Mouse (Mus musculus) c-Kit-positive CD71-negative TER-119-negative erythroid progenitor cells, embryonic 14.5 days (primary cell): ENCODE results near the gene Rpa1.
"Not testable (repeated sequence)": the region's sequence is repeated elsewhere in the genome, so short reads cannot be mapped to it uniquely, and the experiment has no call there.

ENCODE experiments used
- DNase-seq: peaks from one replicate; pipeline ENCODE4 v3.0.0-alpha.2; 2013; ENCODE audit warnings: low read depth

Gene Rpa1

DNA sequence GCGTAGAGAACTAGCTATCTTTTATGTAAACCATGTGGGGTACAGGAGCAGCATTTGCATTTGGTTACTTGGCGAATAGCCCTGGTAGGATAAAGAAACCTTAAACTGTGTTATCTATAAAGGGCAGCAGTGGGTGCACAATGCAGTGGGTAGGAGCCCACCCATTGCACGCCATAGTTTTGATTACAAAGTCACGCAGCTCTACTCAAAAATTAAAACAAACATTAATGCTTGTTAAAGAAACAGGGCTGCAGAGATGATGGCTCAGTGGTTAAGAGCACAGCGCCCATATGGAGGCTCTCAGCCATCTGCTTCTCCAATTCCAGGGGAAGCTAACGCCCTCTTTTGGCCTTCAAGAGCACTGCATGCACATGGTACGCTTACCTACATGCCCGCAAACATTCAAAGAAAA lies 24.8 kb downstream of the Rpa1 start:
- DNase-seq, result no peak

DNA sequence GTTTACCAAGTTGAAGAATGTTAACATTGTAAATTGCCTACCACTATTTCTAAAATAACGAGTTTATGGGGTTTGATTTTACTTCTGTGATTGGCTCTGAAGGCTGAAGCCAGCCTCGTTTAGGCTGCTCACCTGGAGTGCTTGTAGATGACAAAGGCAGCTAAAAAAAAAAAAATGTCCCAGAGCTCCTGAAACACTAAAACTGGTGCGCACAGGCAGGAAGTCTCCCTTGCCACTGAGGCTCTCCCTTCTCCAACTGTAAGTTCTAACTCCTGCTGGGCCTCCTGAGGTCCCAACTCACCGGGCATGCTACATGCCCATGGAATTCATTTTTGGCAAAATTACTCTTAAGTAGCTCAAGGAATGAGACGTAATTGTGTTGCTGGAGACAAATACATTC lies 28.9 kb downstream of the Rpa1 start:
- DNase-seq, result no peak

DNA sequence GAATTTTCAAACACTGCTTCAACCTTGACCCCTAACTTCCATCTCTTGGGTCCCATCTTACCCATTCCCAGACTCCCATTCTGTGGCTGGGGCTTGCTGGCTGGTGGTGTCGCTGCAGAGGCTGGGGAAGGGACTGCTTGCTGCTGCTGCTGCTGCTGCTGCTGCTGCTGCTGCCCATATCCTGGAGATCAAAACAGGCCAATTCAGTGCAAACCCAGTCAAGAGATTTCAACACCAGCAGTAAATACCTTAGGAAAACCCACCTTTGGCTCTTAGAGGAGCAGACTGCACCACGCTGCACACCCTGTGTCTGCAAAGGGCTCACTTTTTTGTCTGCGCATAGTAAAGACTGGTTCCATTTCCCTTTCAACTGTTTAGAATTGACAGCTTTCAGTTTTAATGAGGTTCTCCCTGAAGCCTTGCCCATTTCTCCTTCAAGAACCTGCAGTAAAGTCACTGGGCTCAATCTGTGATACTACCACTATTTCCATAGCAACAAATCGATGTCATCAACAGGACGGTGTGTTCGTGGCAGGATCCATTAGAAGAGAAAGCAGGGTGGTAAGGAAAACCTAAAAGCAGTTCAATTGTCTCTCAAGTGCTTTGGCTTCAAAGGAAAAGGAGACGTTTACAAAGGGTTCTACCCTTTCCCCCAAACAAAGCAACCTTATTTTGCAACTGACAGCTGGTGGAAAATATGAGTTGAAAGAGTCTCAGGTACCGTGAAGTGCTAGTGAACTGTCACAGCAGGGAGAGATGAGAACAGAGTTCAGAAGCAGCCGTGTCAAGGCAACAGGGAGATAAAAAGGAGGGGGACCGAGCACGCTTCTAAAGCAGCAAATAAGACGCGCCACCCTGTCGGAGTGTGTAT lies 29.5 kb downstream of the Rpa1 start:
- DNase-seq, result no peak

DNA sequence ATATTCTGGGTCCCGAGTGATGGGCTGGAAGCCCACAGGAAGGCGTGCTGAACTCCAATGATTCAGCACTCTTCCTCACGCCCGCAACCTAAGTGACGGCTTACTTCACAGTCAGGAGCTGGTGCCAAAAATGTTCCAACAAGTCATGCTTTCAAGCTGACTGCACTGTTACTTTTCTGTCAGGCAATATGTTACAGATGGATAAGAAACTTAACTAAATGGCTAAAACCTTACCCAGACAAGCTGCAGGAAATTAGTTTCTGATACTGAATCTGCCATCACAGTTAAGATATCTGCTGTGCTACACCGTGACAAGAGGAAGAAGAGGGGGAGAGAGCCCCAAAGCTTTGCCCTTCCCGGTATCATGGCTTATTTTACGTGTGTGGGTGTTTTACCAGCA lies 34.3 kb downstream of the Rpa1 start:
- no peak for DNase-seq

DNA sequence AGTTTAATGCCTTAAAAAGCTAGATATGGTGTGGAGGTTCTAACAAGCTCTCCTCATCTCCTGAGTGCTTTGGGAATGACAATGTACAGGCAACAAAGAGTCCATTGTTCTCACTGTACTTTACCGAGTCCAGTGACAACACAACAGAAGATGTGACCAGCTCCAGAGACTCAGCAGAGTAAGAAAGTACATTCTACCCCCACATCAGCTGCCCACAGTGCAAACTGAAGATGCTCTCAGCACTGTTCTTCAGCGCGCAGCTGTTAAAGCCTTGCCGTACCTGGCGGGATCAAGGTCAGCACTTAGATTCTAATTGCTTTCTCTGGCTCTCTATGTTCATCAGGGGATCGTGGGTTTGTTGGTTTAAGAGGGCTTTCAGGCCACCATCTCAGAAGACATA lies 36.4 kb downstream of the Rpa1 start:
- DNase-seq, result no peak

DNA sequence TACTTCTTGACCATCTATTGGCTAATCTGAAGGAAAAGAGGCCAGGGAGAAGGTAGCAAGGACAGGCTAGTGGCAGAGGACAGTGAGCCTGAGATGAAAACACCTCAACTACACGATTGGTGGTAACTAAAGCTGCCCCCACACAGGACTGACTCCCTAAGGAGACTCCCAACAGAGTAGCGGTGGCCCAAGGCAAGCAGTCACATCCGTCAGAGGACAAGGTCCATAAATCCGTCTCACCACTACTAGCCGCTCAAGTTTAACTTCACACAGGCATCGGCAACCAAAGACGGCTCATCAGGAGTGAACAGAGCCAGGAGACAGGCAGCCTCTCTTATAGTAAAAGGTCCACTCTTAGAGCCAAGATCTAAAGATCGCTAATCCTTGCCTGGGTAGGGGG lies 37.3 kb downstream of the Rpa1 start:
- DNase-seq, result no peak

DNA sequence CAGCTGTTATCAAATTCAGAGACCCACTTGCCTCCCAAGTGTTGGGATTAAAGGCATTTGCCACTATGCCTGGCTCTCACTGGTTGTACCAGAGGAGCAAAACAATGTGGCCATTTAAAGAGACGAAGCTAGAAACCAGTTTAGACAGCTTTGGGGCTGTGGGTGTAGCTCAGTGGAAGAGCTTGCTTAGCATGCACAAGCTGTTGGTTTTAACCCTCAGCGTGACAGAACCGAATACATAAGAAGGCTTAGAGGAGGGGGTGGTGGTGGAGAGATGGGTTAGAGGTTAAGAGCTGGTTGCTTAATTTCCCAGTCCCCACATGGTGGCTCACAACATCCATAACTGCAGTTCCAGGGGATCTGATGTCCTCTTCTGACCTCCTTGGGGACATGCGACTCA lies 39.5 kb downstream of the Rpa1 start:
- no peak for DNase-seq

DNA sequence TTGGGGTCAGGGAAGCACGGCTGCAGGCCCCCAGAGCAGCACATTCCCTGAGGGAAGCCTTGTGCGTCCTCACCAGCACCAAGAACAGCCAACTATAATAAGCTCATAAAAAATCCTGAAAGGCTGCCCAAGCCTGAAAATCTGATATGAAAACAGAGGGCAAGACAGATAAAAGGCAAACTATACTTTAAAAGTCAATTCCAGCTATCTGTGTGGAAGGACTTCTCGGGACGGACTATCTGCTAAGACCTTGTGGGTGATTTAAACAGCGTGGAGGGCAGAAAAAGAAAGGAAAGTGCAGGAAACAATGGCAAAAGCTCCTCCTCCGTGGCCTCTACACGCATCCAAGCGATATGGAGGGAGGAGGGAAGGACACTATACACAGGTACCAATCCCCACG lies 43.3 kb downstream of the Rpa1 start:
- DNase-seq, result no peak

DNA sequence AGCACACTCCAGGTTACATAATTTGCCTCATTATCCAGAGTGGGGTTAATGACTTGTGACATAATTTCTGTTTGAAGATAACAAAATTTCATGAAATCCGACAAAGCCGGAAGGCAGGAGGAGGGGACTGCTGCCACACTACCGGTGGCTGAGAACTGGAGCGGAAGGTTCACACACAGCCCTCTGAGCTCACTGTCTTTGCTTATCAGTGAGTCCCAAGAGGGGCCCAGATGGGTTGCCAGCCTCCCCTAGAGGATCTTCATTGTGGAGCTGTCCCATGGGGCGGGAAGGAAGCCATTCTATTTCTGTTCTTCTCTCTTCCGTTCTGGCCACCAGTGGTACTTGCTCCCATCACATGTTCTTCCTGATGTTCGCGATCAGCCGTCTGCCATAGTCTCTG lies 47.2 kb downstream of the Rpa1 start:
- no peak for DNase-seq

DNA sequence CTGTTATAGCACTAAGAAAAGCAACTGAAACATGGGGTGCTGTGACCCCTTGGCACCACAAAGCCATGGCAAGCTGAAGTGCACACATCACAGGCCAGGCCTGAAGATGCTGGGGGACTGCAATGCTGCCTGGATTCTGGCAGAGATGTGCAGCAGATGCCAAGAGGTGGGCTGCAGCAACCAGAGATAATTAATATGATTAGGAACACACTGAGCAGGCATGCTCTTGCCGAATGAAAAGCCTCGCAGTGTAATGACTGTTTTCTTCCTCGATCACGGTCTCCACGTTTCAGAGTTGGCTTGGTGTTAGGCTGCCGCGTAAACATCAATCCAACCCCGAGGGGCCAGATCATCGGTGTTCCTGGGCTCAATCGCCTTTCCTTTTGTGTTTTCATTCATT lies 48.3 kb downstream of the Rpa1 start:
- DNase-seq, result no peak

DNA sequence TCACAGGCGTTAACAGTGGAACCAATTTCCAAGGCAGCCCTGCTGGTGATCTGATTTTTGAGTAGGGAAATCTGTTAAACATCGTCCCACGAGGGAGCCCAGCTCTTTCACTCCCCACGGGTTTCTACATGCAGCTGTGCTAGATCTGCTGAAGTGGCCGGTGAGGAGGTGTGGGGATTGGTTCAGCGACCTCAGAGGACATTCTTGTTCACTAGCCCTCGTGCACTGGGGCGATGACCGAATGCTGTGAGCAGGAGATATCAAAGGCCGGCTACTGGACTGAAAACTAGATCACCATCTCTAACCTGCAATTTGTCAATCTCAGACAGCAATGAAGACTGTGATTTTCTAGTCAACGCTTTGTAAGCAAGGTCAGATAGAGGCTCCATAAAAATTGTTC lies 49.6 kb downstream of the Rpa1 start:
- no peak for DNase-seq

DNA sequence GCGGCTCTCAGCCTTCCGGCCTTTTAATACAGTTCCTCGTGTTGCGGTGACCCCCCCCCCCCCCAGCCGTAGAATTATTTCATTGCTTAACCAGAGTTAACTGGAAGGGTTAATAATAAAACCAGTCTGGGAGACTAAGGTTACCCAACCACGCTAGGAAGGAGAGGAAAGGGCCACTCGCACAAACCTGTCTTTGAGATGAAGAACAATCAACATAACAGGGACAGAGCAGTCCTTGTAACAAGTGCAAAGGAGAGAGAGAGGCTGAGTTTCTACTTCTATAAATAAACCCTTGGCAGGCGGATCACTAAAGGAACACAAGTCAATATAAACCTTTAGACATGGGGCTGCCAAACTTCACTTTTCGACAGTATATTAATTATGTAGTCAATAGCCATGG lies 50.5 kb downstream of the Rpa1 start:
- no peak for DNase-seq

DNA sequence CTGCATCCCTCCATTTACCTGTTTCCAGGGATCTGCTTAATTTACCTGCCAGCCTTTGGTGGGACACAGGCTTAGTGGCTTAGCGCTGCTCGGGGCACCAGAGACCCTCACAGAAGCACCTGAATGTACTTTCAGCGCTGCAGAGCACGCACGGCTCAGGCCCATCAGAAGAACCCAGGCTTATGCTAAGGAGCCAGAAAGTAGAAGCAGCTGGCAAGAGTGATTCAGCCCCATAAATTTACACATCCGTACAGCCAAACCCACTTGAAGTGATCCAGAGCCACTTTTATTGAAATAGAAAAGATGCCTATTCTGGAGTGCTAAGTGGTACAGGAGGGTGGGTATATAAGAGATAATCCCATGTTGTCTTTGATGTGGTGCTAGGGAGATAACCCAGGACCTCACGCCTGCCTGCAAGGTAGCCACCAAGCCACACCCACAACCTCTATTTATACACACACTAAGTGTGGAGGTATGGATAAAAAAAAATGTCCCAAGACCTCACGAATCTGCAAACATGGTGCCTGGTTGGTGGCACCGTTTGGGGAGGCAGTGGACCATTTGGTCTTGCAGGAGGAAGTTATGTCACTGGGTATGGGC lies 51.6 kb downstream of the Rpa1 start:
- no peak for DNase-seq

DNA sequence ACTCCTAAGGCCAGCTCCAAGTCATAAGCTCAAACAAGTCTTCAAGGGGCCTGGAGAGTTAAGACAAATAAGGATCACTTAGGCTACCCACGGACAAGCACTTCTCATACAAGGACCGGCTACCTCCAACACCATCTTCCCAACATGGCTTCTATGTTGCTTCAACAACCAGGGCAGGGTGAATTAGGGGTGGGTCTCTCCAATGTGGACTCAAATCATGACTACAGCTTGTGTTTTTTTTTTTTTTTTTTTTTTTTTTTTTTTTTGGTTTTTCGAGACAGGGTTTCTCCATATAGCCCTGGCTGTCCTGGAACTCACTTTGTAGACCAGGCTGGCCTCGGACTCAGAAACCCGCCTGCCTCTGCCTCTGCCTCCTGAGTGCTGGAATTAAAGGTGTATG lies 52.6 kb downstream of the Rpa1 start:
- DNase-seq, result not testable (repeated sequence)

DNA sequence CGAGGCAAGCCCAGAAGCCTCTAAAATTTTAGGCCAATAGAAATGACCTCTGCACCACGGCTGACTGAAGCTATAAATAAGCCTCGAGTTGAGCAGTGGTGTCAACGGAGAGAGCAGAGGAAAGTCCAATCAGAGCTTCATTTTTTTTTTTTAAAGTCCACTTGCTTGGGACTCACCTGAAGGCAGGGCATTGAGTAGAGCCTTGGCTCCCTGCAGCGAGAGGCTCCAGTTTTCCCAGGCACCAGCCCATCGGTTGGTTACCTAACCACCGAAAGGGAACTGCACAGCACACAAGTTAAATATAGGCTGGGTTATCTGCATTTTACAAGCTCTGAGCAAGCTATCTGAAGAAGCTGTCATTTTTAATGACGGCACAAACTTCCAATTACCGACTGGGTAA lies 53.3 kb downstream of the Rpa1 start:
- DNase-seq, result no peak

DNA sequence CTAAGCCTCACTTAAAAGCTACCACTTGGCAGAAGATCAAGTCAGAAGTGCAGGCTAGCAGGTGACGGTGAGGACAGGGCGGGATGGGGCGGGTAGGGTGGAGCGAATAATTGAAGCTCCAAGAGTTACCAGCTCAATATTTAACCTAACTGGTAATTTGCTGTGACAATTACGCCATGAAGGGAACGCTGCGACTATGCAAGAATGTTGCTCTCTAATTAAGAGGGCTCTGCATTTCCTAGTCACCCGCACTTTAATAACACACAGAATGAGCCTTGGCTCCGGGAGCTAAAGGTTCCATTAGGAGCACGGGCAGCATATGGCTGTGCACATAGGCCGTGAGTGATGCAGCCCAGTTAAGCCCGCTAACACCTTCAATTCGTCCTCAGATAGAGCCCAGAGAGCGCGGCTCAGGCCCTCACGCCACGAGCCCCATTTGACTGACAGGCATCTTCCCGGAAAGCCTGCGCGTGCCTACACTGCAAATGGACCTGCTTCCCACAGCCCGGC lies 54.2 kb downstream of the Rpa1 start:
- DNase-seq, result no peak

DNA sequence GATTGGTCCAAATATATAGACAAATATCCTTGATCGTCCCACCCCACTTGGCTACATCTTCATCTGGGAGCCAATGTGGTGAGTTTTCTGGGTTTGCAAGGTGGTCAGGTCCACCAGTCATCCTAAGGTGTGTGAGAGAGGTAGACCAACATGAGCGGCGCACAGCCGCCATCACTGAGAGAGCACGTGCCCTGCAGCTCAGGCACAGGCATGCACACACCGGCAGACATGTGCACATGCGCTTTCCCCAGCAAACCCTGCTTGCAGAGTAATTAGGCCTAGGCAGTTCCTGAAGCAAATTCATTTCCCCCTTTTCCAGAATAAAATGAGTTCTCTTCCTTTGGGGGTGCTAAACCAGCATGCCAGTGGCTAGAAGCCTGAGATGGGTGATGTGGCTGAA lies 55.8 kb downstream of the Rpa1 start:
- DNase-seq, result no peak

DNA sequence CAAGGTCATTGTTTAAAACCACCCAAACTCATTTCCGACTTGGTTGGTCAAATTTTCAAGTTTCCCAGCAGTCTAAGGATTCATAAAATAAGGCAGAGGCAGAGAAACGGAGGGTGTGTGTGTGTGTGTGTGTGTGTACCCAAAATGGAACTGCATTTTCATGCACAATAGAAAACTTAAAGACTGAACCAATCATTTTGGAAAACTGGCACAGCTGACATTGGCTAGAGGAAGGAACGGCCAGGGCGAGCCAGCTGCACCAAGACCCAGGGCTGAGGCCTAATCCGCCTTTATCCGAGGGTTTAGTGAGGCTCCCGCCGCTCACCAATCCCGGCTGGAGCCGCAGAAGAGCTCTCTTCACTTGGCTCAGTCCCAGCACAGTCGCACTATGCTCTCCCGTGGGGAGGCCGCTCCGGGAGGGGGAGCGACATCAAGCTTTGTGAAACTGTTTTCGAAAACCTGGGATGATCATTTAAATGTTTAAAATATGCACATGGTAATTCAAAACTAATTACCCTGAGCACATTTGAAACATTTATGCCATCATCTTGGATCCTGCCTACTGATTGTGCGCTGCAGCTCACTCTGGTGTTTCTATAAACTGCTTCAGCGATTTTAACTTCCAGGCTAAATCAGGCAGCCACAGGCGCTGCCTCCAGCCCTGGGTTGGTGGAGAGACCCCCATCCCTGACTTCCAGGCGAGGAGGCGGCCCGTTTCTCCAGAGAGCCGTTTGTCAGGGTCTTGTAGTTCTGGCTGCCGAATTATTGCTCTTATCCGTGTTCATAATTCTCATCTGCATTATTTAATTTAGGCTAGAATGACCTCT lies 56.5 kb downstream of the Rpa1 start:
- no peak for DNase-seq

DNA sequence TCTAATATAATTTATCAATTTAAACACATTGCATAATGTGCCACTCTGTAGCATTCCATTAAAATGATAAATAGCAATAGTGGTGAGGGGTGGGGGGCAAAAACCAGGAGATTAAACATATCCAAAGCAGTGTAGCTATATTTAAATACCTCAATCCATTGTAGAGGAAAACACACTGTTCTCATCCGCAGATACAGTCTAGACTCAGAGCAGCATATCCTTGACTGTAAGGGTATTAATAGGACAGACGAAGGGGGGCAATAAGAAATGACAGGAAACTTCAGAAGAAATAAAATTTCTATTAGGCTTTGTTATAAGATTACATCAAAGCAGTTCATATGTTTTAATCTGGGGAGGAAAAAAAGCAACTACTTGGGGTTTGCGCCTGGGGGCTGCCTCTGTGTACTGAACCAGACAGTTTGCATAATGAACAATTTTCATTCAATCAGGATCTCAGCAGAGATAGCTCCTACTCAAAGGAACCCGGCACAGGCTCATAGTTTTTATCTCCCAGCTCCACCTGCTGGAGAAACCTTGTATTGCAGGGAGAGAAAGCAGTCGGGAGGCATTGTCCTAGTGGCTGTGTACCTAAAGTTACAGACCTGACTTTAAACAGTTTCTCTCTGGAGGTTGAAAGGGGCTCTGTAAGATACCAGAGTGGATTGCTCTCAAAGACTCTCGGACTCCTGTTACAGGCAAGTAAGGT lies 57.4 kb downstream of the Rpa1 start:
- DNase-seq, result peak; percentile 90

DNA sequence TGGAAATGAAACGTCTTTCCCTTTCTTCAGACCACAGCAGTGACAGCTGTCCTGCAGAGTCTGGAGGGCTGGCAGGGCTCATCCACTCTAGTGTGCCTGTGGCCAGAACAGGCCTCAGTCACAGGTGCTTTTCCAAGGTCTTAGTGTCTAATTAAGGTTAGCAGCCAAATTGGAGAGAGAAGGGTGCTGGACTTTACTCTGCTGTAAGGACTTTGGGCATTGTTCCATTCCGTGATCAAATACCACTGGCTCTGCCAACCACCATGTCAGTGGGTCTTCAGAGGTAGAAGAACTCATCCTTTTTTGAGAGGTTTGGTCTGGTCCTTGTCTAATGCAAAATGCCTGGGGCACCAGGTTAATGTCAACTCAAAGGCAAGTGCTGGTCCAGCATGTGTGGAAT lies 59.0 kb downstream of the Rpa1 start:
- DNase-seq, result no peak

DNA sequence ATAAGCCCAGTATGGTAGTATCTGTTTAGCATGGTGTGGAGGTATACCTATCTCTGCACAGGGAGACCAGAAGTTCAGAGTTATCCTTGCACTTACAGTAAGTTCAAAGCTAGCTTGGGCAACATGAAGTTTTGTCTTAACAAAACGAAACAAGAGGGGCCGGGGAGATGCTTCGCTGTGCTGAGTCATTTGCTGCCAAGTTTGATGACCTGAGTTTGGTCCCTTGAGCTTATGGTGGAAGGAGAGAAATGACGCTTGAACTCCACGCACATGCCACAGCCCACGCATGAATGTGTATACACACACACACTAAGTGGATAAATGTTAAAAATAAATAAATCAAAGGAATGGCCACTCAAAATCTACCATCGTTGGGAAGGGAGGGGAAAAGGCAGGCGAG lies 59.6 kb downstream of the Rpa1 start:
- no peak for DNase-seq

DNA sequence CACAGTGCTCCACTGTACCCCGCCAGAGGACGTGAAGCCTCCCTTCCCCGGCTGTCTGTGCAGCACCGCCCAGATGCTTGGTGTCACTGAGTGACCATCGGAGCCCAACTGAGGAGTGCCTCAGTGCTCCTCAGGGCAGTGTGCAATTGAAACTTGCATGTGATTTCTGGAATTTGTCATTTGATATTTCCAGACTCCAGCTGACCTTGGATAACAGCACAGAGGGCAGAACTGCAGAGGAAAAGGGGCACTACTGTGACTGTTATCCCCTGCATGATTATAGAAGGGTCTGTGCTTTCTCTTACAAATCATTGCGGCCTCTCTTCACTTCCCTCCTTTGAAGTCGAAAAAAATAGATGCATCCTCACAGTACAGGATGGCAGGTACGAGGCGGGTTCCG lies 60.2 kb downstream of the Rpa1 start:
- DNase-seq, result no peak
